Mouse (Mus musculus): Measurements from ENCODE around the gene Rsl1.
"Not testable (repeated sequence)": the region's sequence is repeated elsewhere in the genome, so short reads cannot be mapped to it uniquely, and the experiment has no call there.

The Rsl1 gene

DNA sequence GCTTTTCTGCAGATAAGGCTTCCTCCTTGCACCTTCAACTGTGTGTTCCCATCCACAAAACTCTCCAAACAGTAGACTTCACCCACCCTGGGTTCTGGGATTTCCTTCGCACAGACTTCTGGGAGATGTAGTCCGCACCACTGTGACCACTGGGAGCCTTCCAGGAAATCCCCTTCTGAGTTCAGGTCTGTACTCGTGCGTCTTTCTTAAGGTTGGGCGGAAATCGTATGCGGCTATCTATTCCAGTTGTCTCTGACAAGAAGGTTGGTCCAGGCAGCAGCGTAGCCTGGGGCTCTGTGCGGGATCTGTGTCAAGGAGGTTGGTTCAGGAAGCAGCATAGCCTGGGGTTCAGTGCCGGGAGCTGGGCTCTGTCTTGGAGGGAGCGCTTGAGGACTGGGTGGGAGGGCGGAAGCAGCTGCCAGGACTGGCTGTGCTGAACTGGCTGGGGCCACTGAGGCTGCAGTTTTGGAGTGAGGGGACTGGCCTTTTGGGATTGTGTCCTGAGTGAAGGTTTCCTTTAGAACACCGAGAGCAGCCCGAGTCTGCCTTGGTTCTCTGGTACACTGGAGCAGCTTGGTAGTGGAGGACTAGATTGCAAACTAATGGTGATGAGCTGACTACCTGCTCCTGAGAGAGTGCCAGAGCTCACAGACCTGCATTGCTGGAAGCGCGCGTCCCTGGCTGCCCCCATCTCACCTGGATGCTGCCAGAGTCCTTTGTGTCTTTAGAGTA is at the start of gene Rsl1:
Rsl1 (plus strand) TSS at position 192 of the 732 bp plus-strand sequence.
- DNase-seq (ENCODE audit: low spot score), result peak; percentile 85

- DNase-seq (ENCODE audit: low spot score), result no peak
Measured at GRCm38 (mm10) chr13:67124460-67124859, 48.5 kb upstream of the Rsl1 start.

DNA sequence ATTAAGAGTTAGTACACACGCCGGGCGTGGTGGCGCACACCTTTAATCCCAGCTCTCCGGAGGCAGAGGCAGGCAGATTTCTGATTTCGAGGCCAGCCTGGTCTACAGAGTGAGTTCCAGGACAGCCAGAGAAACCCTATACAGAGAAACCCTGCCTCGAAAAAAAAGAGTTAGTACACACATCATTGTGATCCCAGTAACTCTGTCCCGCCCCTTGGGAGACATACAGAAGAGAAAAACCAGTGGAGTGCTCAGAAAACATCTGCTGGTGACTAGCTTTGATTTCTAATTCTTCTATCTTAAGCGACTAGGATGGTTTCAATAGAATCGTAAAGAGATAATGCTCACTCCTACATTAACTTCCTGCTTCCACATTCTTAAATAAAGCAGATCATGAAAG is 45.5 kb upstream of the Rsl1 start:
- DNase-seq (ENCODE audit: low spot score), result not testable (repeated sequence)

DNA sequence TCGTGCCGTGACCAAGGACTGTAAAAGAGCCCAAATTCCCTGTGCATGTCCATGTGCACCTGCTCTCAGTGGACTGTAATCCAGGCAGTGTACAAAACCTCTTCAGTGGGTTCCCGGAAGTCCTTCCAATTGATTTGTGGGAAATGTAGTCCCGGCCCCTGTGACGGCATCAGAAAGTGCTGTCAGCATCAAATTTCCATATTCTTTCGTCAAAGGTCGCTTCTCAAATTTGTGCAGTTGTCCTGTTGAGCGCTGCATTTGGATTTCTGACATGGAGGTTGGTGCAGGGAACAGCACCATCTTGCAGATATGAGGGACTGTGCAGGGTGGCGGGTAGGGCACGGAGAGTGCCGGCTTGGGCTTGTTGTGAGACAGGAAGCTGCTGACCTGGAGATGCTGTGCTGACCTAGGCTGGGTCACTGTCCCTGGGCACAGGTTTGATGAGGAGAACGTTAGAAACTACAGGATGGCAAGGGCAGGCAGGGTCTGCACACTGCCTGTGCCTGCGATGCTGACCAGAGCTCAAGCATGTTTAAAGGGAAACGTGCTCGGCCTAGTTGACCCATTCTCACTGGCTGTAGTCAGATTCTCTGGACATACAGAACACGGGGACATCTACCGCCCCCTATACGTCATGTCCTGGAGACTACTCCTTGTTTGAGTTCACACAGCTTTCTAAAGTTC is 44.8 kb upstream of the Rsl1 start:
- peak; percentile 81 for DNase-seq (ENCODE audit: low spot score)

GRCm38 (mm10) chr13:67166122-67166521 is 6.9 kb upstream of the Rsl1 start:
- DNase-seq (ENCODE audit: low spot score), result not testable (repeated sequence)

- DNase-seq (ENCODE audit: low spot score), result no peak
Measured at GRCm38 (mm10) chr13:67173723-67174055, 707 bp downstream of the Rsl1 start.

- peak; percentile 76 for DNase-seq (ENCODE audit: low spot score)
Measured at GRCm38 (mm10) chr13:67194340-67194894, 21.4 kb downstream of the Rsl1 start, which contains the start of gene Zfp455. Zfp455 (plus strand) TSS chr13:67194506.

- no peak for DNase-seq (ENCODE audit: low spot score)
Measured at GRCm38 (mm10) chr13:67201656-67202055, 28.7 kb downstream of the Rsl1 start.

- DNase-seq (ENCODE audit: low spot score), result no peak
Measured at GRCm38 (mm10) chr13:67214015-67214607, 41.1 kb downstream of the Rsl1 start.

Data from yolk sac, embryonic 10.5 days (tissue).